Mouse (Mus musculus) fibroblast of lung, adult 2 months (primary cell): ENCODE measurements around the gene Gm44511.

ENCODE experiments used
- DNase-seq: peaks from one replicate; pipeline ENCODE4 v3.0.0-alpha.2; 2011; ENCODE audit warnings: low read depth

The Gm44511 gene

DNA sequence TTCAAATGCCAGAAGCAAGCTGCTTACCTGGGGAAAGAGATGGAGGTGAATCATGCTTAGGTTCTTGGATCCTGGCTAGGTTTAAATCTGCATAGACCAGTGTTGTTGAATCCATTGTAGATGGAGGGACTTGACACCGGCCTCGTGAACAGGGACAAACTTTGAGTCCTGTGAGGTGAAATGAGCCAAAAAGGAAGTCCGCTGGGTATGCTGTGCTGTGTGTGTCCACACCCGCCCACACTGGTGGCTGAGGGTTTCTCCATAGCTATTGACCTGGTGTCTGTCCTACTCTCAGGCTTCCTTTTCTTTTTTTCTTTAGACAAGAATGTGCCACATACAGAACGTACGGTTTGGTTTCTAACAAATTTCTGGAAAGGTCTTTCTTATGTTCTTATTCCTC, at the start of gene Gm44511, which contains the start of gene Klrb1b:
Gm44511 (minus strand) TSS at position 184 of the 400 bp plus-strand sequence.
Klrb1b (minus strand) TSS at position 200 of the 400 bp plus-strand sequence.
- no peak for DNase-seq

DNA sequence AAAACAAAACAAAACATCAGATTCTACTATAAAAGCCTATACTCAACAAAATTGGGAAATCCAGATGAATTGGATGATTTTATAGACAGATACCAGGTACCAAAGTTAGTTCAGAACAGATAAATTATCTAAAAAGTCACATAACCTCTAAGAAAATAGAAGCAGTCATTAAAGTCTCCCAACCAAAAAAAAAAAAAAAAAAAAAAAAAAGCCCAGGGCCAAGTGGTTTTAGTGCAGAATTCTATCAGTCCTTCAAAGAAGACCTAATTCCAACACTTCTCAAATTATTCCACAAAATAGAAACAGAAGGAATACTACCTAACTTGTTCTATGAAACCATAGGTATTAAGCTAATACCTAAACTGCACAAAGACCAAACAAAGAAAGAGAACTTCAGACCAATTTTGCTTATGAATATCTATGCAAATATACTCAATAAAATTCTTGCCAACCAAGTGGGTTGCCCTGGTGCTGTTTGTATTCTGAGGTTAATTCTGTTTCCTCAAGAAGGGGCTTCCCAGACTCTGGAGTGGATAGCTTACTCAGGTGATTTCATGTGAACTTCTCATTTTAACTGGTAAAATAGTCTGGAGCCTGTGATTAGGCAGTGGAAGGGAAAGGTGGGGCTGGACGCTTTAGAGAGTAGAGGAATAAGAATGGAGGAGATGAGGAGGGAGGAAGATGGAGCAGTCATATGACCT, 45.9 kb upstream of the Gm44511 start:
- DNase-seq, result no peak

DNA sequence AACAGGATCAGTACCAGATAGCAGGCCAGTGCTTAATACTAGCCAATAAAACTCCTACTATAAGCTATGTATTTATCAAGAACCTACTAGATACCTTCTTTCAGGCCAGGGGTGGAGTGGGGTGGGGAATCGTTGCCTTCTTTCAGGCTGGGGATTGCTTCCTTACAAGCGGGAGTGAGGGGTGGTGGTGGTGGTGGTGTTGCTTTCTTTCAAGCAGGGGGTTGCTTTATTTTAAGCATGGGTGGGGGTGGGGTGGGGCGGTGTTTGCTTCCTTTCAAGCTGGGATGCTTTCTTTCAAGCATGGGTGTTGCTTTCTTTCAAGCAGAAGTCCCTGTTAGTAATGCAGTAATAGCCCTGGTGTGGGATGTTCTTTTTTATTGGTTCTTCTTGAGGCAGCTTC, 42.7 kb upstream of the Gm44511 start:
- DNase-seq, result no peak

DNA sequence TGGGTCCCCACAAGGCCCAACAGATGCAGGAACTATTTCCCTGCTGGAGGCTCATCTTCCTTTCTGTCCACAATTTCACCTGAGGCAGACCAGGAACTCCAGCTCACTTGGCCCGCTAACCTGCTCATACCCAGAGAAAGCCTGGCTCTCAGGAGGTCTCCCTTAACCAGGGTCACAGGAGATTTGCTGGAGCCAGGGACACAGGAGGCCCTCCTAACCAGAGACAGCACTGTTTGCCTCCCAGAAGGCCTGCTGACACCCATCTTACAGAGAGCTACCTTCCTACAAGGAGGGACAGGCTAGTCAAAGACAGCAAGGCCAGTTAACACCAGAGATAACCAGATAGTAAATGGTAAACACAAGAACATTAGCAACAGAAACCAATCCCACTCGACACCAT, 31.9 kb upstream of the Gm44511 start:
- DNase-seq, result no peak

DNA sequence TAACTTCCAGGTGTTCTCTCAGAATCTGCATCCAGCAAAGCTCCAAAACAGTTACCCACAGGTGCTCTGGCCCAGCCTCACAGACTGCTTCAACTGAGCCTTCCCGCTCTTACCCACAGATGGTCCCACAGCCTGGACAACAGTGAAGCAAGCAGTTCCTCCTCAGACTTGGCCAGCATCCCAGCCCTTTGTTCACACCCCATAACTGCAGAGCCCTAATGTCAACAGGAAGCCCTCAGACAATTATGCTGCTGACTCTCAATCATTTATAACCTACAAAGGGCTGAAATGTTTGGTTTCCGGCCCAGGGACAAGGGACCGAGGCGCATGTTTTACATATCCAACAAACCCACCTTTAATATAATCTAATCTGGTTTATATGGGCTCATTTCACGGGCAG, 30.1 kb upstream of the Gm44511 start:
- no peak for DNase-seq

DNA sequence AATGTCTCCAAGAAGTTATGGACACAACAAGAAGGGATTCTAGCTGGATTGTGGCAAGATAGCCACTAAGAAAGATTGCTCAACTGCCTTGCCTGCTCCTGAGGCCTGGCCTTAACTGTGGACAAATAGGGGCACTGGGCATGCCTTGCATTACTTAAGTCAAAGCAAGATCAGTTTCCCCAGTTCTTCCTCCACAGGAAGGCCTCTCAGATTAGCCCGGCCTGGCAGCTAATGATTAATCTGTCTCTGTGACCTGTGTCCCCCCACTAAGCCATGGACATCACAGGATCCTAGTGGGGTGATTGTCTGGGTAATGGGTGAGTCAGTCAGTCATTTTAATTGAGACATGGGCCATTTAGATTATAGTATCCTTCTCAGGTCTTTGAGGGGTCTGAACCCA, 29.4 kb upstream of the Gm44511 start:
- no peak for DNase-seq

DNA sequence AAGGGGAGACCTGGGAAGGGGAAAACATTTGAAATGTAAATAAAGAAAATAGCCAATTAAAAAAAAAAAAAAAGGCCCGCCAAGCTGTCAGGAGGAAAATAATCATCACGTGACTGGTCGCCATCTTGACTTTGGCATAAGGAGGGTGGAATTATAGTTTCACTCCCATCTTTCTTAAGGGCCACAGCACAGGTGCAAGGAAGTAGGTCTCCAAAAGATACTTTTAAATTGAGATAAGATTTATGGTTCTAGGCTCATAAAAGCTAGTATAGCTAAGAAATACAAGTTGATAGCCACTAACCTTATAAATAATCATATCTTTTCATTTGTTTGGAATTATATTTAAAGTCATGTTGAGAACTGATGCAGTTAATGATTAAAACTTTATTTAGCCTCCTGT, 28.8 kb upstream of the Gm44511 start:
- DNase-seq, result no peak

DNA sequence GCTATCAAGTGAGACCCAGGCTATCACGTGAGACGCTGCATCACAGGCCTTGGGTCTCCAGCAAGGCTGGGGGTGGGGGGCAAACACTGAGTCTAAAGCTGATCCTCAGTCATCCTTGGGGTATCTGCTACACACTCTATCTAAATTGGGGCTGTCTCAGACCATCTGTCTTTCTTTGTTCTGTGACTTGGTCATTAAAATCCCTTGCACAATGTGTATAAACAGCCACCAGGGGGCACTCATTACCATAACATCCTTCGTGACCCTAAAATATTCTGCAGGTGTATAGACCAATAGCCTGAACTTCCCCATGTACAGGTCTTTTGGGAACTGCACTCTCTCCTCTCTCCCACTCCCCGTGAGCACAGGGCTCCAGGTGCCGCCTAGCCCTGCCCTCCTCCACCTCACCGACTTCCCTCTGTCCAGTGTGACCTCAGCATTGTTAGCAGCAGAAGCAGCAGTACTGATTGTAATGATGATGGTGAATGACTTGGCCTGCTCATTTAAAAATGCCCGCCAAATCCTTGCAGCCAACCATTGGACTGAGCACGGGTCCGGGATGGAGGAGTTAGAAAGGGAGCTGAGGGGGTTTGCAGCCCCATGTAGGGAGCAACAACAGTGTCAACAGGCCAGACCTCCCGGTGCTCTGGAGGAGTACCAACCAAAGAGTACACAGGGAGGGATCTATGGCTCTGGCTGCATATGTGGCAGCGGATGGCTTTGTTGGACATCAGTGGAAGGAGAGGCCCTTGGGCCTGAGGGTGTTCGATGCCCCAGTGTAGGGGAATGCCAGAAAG, 28.1 kb upstream of the Gm44511 start:
- no peak for DNase-seq

DNA sequence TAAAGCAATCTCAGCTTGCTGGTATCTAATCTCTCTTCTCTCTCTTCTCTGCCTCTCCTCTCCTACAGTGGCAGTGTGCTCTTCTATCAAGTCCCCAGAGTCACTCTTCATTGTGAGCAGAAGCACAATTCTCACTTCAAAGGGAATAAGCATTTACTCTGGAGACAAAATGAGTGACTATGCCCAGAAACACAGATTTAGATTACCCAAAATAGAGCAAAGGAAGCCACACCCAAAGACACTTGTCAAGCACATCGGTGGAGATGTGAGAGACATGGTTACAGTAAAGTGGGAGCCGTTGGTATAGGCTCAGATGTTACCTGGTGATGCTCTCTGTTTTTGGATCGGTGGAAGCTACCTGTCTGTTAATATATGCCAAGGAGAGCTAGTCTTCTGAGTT, 26.7 kb upstream of the Gm44511 start:
- DNase-seq, result no peak

DNA sequence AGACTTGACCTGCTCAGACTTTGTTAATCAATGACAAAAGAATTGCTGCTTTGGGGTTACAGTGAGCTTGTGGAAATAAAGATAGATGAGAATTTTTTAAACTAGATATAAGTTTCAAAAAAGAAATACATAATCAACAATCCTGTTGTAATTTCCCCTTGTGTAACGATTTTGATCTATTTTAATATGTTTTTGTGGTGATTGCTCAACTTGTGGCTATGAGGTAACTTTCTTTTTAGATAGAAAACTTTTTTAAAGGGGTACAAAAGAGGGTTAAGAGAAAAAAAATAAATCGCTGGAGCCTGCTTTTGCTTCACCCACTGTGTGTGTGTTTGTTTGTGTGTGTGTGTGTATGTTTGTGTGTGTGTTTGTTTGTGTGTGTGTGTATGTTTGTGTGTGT, 25.0 kb upstream of the Gm44511 start:
- DNase-seq, result no peak

DNA sequence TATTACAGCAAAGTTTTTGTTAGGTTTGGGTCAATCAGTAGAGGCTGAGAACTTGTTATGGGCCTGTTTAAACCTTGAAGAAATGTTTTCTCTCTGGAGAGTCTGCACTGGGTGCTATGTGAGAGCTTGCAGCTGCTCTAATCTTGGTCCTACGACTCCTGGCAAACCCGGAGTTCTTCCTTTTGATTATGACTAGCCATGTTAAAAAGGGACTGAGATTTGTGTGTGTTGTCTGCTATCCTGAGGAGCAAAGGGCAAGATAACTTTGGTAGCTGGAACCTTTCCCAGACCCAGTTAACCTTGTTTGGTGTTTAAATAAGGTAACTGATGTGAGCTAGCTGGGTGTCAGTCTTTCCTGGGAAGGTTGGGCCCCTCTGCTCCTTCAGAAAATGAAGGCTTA, 24.6 kb upstream of the Gm44511 start:
- DNase-seq, result no peak

DNA sequence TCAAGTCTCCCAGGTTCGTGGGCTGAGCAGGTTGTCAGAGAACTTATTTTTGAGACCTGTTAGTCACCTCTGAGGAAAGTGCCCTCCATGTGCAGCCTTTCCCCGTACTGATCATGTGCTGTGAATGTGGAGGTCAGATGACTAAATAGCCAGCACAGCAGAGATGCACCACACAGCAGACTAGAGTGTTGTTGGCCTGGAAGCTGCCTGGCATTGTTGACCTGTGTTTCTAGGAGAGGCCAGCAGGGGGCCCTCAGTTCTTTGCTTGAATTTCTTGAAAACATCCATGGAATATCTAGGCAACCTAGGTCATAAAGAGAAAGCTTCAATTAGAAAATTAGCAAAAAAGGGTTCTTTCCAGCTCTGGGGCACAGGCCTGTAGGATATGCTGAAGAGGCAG, 23.8 kb upstream of the Gm44511 start:
- DNase-seq, result peak; percentile 37

DNA sequence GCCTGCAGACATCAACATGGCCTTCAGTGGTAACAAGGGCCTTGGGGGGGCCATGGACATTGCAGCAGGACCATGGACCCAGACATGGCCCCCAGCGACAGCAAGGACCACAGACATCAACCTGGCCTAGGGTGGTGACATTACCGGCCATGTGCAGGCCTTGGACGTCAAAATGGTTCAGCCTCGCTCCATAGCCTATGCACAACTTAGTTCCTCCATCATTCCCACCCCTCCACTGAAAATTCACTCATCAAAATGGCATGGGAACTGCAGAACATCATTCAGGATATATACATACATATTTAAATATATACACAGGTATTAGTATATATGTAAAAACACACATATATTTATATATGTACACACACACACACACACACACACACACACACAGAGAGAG, 21.3 kb upstream of the Gm44511 start:
- DNase-seq, result no peak

DNA sequence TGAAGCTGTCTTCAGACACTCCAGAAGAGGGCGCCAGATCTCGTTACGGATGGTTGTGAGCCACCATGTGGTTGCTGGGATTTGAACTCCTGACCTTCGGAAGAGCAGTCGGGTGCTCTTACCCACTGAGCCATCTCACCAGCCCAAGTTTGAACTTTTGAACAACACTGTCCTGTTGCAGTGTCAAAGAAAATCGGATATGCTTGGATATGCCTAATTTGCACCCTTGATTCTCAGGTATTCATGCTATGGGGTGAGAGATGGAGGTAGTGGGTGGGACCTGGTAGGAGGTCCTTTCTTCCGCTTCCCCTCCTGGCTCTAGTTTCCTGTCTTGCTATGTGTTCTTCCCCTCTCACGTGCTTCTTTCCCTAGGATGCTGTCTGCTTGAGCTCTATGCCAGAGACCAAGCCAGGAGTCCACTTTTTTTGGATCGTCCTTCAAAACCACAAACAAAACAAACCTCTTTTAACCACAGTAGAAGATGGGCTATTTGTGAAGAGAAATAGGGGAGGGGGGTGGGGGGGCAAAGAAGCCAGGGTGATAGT, 20.0 kb upstream of the Gm44511 start:
- DNase-seq, result no peak

DNA sequence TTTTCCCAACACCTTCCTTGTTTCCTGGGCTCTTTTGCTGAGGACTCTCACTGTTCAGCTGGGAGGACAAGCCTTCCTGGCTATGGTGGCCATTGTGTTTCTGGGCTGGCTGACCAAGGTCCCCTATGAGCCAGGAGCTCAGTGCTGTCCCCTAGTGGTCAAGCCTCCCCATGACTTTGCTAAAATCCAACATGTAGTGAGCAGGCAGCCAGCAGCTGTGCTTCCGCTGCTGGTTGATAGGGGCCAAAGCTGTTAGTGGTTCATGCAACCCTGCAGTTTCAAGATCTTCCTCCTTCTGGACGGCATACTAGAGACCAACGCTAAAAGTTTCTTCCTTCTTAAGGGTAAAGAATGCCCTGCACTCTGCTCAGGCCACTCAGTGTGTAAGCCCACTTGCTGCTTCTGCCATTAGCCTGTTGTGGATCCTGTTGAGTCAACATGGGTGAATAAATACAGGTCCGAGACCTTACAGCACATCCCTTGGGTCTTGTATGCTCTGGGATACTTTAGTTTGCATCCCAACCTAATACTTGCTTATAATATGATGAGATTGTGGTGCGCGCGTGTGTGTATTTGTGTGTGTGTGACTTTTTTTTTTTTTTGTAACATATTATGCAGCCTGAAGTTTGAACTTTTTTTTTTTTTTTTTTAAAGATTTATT, 19.3 kb upstream of the Gm44511 start:
- peak; percentile 50 for DNase-seq

DNA sequence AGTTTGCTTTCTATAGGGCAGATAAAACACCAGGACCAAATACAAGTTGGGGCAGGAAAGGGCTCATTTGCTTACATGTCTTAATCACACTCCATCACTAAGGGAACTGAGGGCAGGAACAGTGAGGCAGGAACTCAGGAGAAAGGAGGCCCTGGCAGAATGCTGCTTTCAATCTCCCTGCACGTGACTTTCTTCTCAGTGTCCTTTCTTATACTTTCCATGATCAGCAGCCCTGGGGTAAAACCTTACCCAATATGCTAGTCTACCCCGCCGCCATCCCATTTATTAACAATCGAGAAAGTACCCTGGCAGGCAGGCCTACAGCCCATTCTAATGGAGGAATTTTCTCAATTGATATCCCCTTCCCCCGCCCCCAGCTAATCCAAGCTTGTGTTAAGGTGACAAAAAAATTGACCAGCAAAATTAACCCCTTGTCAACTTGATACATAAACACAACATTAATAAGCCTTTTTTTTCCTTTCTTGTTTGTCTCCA, 18.5 kb upstream of the Gm44511 start:
- no peak for DNase-seq

DNA sequence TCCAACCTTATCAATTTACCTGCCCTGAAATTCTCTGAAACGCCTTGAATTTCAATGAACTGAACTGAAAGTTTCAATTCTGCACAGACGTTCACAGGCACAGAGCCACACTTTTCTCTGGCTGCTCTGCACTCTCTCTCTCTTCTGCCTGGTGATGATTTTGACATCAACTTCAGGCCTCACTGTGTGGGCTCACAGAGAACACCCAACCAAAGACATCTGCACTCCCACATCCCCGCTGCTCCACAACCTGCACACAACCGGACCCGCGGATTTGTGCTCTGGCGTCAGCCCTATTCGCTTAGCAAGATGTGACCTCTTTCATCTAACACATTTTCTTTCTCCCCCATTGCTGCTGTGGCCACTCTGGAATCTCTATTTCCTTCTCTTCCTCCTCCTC, 18.0 kb upstream of the Gm44511 start:
- DNase-seq, result no peak

DNA sequence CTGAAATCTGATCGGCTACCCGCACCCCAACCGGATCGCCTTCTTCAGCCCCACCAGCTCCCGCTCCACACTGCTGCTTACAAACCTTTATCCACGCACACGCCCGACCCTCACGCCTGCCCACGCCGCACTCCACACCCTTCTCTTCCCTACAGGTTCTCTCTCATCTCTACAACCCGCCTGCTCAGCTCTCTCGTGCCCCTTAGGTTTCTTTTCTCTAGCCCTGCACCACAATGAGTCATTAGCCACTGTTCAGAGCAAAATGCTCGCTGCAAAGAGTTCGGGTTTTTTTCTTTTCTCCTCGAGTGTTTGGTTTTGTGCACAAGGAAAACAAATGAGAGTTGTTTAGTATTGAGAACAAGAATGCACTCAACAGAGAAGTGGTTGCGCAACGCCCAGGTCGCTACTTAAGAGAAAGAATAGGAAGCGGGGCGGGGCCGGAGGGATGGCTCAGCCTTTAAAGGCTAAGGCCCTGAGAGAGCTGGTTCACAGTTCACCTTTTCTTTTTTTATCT, 17.4 kb upstream of the Gm44511 start:
- DNase-seq, result peak; percentile 20

DNA sequence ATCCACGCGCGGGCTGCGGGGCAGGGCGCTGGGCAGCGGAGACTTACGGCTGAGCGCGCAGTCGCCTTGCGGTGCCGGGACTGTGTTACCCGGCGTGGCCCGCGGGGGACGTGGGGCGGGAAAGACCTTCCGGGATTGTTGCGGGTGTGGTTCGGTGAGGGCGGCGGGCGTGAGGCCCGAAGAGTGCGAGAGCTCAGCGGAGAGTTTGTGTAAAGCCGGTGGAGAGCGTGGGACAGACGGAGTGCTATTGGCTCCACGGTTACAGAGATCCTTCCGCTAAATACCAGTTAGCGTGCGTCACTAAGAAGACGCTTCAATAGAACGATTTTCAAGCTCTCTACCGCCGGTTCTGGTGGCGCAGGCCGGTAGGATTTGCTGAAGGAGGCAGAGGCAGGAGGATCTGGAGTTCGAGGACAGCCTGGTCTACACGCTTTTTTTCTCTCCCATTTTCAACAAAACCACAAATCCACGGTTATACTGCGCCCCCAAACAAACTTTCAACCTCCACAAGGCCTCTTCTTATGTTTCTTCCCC, 16.9 kb upstream of the Gm44511 start:
- DNase-seq, result peak; percentile 92

DNA sequence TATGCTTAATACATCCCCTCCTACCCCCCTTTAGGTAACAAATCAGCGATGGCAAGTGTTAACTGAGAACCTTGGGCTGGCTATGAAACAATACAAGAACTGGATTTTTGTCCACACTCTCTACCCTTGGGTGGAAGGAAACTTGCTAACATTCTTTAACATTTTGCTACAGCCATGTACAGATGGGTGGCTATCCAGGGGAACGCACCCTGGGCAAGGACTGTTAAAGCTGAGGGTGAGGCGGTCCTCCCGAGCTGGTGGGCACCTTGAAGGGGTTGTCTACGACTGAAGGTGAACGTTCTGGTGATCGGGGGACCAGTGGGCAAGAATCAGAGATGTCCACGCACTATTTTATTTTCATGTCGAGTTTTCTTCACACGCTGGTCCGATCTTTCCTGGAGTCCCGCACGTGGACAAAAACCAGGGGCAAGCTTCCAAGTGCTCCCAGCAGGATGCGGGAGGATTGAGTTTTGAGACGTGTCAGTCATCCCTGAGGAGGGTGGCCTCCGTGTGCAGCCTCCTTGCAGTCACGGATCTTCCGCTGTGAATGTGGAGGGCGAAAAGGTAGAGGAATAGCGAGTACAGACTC, 16.3 kb upstream of the Gm44511 start:
- no peak for DNase-seq

DNA sequence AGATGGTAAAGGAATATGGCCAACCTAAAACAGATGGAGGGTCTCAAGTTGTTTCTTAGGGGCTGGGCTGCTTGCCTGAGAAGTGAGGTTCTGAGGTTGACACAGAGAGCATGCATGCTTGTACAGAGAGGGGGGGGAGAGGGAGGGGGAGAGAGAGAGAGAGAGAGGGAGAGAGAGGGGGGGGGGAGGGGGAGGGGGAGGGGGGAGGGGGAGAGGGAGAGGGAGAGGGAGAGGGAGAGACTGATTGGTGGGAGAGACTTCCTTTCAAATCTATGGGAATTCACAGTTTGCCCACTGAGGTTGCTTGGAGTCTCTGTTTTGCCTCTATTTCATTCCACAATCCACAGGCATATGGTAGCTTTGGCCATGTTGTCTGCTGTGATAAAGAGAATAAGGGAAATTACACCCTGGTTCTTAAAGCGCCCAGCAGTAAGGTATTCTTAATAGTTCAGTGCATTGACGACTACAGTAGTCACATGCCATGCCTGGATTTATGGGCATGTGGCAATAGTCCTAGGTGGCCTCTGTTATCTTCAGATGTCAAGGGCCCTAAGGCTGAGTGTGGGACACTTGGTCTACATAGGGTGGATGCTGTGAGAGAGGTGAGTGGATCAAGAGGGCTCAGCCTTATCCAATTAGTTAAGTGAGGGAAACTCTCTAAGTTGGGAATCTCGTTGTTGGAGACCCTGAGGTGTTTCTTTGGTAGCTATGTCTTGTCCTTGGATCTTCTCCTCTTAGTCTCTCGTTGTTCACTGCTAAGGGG, 15.4 kb upstream of the Gm44511 start:
- no peak for DNase-seq
